Mouse (Mus musculus) liver (tissue): Measurements from ENCODE around the gene Tuba3a.
"Not testable (repeated sequence)": the region's sequence is repeated elsewhere in the genome, so short reads cannot be mapped to it uniquely, and the experiment has no call there.

ENCODE experiments used
- DNase-seq: peaks from one replicate; pipeline ENCODE4 v3.0.0-alpha.2; 2020; ENCODE audit warnings: mixed read lengths

The Tuba3a gene

DNA sequence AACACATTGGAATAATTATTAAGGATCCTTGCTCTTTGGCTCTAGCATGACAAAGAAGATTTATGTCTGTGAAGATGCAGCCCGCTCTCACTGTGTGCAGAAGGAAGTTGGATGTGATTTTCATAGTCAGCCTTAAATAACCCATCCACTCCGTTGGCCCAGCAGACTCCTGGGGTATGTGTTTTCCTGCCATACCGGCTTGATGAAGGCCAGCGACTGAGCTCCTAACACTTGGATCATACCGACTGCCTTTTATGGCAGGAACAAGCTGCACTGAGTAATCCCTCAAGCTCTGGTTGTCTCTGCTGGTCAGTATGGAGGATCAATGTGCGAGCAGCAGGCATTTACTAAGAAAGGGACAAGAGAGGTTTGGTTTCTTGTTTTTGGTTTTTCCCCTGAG, 19.6 kb upstream of the Tuba3a start:
- DNase-seq, result no peak

DNA sequence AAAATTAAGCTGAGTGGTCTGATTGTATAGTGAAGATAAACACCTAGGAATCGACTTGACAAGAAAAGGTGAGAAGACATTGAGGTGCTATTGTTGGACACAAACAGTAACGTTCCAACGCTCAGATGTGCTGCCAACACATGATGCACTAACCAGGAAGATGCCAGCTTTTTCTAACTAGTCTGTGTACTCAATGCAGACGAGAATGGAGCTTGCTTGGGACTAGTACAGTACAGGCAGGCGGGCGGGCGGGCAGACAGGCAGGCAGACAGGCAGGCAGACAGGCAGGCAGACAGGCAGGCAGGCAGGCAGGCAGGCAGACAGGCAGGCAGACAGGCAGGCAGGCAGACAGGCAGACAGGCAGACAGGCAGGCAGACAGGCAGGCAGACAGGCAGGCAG, 18.6 kb upstream of the Tuba3a start:
- not testable (repeated sequence) for DNase-seq

DNA sequence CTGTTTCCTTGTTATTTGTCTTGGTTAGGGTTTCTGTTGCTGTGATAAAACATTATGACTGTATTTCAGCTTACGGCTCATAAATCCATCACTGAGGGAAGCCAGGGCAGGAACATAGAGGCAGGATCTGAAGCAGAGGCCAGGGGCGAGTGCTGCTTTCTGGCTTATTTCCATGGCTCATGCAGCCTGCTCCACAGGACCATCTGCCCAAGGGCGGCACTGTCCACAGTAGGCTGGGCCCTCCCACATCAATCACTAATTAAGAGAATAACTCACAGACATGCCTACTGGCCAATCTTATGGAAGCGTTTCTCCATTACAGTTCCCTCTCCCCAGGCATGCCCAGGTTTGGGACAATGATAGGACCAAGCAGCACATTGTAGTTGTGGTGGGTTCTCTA, 17.4 kb upstream of the Tuba3a start:
- no peak for DNase-seq

DNA sequence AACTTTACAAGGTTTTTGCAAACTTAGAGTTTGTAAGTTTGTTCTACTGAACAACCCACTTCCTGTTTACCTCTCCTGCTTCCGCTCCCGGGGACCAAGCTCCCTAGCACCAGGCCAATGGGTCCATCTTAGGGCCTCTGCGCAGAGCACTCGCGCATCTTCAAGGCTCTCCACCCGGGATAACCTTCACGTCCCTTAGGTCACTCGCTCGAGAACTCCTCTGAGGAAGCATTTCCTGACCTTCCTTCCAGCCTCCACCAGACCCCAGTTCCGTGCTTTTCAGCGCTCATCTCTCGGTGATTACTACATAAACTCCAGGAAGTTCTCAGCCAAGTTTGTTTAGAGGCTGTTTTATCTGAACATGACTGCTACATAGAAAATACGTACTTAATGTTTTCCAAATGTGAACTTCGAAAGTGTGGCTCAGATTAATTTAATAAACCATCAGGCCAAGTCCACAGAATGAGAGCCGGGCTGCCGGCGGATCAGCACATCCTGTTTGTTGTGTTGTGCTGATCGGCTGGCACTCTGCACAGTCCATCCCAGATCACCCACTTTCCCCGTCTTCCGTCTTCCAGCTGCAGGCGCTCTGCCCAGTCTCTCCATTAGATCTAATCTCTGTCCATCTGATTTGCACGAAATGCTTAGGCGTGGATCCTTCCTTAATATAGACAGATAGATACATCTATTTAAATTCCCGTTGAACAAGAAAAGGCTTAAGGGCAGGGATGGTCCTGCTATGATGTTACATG, 16.6 kb upstream of the Tuba3a start:
- no peak for DNase-seq

DNA sequence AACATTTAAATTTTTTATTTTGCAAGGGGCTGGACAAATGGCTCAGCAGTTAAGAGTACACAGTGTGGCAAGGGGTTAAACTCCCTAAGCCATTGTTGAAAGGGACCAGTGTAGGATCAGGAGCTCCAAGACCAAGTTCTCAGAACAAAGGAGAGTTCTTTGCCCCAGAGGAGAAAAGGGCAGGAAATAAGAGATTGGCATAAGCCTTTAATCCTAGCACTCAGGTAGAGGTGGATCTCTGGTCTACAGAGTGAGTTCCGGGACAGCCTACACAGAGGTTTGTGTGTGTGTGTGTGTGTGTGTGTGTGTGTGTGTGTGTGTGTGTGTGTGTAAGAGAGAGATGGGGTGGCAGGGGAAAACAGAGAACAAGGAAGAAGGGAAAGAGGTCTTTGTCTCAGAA, 15.1 kb upstream of the Tuba3a start:
- DNase-seq, result no peak

DNA sequence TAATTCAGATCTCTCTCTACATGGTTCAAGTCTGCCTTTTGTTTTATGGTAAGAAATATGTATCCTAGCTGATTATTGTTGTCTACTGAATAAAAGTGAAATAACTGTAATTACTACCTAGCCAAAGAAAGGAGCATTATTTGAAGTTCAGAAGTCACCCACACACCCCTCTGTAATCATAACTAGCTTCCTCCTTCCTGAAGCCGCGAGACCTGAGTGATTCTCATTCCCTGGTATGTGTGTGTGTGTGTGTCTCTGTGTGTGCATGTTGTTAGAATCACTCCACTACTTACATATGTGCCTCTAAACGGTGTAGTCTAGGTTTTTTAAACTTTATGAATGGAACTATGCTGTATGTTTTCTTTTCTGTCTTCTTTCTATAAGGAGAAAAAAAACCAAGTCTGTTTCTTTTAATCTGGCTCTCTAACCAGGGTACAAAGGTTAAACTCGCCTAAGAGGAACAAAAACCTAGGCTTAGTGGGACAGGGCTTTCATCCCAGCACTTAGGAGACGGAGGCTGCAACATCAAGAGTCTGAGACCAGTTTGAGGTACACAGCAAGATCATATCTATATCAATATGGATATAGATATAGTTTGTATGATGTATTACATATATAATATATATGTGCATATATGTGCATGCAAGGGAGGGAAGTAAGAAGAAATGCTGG, 11.4 kb upstream of the Tuba3a start:
- no peak for DNase-seq

DNA sequence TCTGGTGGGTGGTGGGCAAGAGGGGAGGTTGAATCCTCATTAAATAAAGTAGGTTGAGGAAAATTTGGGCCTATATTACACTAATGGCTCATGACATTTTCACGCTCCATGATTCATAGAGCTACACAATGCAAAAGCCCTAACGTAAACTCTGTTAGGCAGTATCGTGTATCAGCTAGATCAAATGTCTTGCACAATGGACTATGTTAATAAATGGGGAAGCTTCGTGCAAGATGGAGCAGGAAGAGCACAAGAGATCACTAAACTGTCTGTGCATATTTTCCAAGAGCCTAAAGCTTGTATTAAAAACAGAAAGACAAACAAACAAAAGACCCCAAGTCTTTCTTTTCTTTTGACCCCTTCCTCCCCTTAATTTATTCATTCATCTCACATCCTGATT, 8.2 kb upstream of the Tuba3a start:
- DNase-seq, result no peak

DNA sequence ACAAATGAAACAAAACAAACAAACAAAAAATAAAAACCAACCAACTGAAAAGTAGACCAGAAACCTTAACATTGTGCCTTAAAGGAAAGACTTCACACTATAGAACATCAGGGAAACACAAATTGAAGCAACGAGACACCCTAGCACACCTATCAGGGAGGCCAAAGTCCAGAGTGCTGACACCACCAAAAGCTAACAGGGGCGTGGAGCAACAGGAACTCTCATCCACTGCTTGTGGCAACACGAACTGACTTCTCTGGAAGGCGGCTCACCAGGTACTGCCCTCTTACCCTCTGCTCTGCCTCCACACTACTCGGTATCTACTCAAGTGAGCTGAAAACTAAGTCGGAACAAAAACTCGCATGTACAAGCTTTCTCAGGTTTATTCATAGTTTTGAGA, 6.4 kb upstream of the Tuba3a start:
- no peak for DNase-seq

DNA sequence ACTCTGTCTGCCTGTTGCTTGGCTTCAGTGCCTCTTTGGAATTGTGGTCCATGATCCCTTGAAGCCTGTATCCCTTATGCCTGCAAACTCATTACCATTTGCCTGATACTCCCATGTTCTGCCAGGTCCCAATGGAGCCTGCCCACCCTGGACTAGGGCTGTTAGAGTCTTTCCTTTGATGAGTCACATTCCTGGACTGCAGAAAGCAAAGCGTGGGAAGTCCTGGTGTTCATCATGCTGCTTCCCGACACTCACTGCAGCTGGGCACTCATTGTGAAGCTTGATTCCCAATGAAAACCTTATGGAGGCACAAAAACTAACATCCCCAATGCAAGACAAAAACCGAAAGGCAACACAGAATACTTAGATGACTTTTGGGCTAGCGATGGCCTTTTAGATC, 5.5 kb upstream of the Tuba3a start:
- no peak for DNase-seq

DNA sequence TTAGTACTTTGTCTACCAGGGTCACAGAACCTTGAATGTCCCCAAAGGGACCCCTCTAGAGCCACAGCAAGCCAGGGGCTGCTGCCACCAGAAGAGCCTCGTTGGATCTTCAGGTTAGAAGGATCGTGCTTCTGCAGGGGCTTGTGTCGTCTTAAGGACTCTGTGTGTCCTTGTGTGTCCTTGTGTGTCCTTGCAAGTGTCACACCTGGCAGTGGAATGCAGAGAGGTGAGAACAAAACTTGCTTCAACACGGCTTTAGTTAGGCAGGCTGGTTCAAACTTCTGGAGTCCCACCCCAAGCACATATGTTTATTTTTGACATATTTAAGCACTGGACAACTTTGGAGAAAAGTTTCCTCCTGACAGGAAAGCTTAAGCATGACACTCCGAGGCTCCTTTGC, 2.9 kb upstream of the Tuba3a start:
- DNase-seq, result no peak

DNA sequence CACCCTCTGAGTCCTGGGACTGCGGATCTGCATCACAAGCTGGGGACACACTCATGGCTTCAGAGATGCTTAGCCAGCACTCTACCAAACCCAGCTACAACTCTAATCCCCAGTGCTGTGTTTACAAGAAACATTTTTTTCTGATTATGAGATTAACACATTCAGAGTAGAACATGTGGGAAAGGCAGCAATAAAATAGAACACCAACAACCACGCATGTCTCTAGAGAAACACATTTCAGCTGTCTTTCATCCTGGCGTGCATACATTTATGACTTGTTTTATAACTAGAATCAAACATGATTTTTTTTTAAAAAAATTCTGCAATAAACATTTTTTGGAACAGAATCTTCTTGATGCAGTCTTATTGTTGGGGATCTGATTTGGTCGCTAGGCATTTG, 1.1 kb upstream of the Tuba3a start:
- DNase-seq, result no peak

DNA sequence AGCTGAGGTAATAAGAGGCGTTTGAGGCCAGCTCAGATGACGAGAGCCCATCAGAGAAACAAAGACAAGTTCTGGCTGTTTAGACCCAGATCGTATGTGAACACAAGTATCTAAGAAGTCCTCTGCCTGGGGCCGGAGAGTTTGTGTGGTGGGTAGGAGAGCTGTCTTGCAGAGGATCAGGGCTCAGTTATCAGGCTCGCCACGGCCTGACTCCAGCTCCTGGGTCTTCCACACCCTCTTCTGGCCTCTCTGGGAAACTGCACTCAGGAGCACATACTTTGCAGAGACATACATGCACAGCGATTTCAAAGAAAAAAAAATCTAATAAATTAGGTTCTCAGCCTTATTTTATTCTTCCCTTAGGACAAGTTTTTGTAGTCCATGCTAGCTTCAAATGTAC, 1.1 kb downstream of the Tuba3a start:
- DNase-seq, result no peak

DNA sequence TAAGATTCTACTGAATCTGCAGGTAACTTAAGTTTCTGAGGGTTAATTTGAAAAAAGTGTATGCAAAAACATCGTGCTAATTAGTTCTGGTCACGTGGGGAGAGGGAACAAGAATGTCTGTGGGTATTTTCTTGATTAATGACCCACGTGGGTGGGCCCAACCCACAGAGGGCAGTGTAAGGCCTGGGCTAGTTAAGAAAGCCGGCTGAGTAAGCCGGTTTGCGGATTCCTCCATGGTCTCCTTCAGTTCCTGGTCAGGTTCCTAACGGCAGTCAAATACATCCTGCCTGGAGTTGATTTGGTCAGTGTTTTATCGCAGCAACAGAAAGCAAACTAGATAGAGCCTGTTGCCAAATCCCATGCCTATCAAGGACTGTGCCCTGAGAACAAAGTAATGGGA, 1.6 kb downstream of the Tuba3a start:
- DNase-seq, result no peak

DNA sequence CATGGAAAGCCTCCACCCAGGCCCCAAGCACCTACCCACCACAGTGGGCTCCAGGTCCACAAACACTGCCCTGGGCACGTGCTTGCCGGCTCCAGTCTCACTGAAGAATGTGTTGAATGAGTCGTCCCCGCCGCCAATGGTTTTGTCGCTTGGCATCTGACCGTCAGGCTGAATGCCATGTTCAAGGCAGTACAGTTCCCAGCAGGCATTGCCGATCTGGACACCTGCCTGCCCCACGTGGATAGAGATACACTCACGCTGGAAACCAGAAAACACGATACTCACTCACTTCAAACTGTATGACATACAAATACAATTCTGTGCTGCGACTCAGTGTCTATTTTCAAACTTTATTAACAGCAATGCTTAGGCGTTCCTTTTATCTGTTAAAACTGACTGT, 3.1 kb downstream of the Tuba3a start:
- DNase-seq, result not testable (repeated sequence)

DNA sequence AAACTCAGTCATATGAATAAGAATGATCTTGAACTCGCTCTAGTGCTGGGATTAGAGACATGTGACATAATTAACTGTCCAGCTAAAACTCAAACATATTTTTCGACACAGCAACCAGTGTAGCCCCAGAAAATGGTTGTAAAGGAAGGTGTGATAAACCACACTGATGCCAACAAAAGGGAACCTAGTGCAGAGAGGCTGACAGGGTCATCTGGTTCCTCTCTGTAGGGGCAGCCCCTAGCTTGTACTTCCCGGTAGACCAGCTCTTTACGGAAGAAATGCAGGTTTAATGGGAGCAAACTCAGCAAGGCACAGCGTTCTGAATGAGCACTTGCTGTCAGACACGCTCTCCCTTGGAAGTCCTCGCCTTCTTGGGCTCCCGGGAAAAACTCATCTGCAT, 6.1 kb downstream of the Tuba3a start:
- no peak for DNase-seq

DNA sequence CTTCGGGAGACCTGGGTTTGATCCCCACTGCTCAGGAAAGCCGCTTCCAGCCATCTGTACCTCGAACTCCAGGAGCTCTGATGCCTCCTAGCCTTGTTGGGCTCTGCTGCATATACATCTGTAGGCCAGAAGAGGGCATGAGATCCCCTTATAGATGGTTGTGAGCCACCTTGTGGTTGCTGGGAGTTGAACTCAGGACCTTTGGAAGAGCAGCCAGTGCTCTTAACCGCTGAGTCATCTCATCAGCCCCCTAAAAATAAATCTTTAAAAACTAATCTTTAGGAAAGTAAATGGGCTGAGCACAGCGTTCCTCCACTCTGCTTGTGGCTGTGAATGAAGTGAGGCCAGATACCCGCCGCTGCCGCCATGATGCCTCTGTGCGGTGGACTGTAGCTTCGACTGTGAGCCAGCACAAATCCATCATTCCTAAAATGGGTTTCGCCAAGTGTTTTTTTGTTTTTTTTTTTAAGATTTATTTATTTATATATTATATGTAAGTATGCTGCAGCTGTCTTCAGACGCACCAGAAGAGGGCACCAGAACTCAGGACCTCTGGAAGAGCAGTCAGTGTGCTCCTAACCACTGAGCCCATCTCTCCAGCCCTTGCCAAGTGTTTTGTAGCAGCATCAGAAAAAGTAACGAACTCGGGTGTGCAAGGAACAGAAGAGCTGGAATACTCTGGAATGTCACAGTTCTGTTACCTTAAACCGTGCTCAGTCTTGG, 10.8 kb downstream of the Tuba3a start:
- peak; percentile 41 for DNase-seq

DNA sequence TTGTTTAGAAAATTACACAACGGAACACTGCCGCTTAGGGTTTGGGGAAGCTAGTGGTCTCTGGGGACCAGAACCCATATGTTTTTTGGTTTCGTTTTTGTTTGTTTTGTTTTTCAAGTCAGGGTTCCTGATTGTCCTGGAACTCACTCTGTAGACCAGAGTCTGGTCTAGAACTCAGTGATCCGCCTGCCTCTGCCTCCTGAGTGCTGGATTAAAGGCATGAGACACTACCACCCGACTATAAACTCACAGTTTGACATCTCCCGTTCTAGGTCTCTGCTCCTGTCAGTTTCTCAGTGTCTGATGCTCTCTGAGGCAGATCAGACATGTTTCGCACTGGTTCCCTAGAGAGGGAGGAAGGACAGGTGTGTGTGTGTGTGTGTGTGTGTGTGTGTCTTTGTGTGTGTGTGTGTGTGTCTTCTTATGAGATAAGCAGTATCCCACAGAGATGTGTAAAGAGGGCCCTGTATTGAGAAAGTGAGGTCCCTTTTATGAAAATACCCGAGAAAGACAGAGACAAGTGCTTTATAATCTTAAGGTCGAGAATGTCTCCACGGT, 13.5 kb downstream of the Tuba3a start:
- DNase-seq, result no peak

DNA sequence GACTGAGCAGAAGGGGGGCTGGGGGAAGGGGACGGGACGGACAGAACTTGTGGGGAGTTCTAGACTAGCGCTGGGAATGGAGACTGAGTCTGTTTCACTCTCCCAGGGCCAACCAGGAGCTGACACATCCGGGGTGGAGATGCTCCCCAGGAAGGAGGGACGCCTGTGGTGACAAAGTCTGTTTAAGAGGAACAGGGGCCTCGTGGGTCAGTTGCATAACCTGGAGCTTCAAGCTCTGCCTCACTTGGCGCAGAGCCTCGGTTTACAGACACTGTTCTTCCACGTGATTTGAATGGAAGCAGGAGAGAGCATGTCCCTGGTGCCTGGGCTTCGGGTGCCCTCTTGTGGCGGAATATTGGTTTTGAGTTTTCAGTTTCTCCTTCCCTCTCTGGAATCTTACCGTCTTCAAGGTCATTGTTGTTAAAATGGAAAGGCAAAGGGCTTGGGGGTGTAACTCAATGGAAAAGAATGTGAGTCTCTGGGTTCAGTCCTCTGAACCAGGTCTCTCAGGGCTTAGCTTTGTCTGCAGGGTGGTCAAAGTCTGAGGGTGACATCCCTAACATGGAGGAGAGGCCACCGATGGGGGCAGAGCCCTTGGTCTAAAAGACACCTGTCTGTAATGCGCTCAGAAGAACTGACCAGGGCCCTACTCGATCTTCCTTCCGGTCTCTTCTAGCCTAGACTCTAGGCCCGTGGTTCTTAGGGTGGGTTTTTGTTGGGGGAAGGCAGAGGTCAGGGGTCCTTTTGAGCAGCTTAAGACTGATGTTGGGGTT, 14.2 kb downstream of the Tuba3a start:
- peak; percentile 78 for DNase-seq

DNA sequence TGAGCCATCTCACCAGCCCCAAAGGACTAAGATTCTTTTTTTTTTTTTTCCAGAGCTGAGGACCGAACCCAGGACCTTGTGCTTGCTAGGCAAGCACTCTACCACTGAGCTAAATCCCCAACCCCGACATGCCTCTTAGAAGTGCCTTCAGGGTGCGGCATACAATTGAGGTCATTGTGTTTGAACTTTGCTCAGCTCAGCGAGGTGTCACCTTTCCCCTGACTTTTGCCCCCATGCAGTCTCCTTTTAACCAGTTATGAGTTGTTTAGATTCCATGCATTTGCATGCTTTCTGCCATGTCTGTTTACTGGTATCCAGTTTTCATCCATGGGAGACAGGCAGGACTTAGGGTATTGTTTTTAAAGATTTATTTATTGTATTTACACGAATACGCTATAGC, 17.0 kb downstream of the Tuba3a start:
- no peak for DNase-seq

DNA sequence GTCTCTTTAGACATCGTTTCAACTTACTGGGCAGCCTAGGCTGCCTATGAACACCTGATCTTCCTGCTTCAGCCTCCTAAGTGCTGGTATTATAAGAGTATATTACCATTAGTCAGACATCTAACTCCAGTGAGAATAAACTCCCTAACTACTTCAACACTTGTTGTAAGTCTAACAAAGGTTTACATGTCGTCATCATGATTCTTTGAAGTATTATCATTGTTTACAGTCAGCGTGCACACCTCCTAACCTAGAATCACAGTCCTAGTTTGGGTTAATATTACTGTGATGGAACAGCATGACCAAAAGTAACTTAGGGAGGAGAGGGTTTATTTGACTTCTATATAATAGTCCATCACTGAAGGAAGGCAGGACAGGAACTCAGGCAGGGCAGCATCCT, 18.4 kb downstream of the Tuba3a start:
- no peak for DNase-seq

DNA sequence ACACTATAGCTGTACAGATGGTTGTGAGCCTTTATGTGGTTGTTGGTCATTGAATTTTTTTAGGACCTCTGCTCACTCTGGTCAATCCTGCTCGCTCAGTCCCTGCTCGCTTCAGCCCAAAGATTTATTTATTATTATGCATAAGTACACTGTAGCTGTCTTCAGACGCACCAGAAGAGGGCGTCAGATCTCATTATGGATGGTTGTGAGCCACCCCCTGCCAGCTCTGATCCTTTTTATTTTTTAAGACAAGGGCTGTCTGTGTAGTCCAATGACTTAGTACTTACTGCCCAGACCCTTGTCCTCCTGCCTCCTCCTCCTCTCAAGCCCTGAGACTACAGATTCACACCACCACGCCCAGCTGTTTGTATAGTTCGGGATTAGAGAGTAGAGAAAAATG, 19.2 kb downstream of the Tuba3a start:
- DNase-seq, result not testable (repeated sequence)

DNA sequence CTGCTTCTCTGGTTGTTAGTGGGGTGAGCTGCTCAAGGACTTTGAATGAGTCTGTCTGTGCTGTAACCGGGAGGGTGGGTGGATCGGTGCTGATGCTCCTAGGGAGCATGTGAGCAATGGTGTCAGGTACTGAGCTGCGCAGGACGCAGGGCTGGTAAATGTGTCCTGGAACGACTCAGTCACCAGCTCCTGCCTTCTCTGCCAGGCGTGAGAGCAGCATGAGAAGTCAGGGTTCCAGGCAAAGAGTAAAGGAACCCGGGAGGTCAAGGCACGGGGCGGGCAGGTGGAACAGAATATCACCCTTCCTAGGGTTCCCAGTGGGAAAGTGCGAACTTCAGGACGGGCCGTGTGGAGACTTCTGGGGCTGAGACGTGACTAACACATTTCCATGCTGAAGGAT, 19.8 kb downstream of the Tuba3a start:
- DNase-seq, result no peak

DNA sequence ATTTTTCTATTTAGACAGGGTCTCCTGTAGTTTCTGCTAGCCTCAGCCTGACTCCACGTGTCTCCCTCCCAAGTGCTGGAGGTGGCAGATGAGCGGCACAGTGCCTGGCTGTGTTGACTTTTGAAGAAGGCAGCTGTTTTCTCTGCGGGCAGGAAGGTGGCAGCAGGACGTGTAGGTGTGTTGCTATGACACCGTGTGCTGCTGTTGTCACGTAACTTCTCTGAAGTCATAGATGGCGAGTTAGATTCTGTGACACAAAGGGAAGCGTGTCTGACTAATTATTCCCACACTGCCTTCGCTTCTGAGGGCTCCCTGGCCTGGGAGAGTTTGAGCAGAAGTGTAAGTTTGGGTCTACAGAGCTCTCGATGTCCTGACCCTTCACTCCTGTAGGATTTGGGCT, 20.6 kb downstream of the Tuba3a start:
- no peak for DNase-seq
